Mouse (Mus musculus): Measurements from ENCODE around the gene D630023F18Rik. TPM values are rescaled to one million over a fixed set of nuclear protein-coding genes. Genes with fewer than 3 reads are reported as not detected.

D630023F18Rik gene
- under 1 TPM in 5 of 26 experiments, not detected in 21; 0.31 to 0.64 (median 0.42) TPM for total RNA-seq (2018; cell fraction: chromatin; rRNA removed)
- under 1 TPM in 24 of 26 experiments, not detected in 2; 0.10 to 0.50 (median 0.28) TPM for total RNA-seq (2018; cell fraction: cytosol; rRNA removed)
- total RNA-seq (2018; cell fraction: nucleus; rRNA removed), result under 1 TPM in 7 of 26 experiments, not detected in 19; 0.33 to 0.89 (median 0.54) TPM
- 0.28 to 0.40 TPM (median 0.33 TPM) in 3 replicates for polyA plus RNA-seq (2018)

GRCm38 (mm10) chr1:65122574-65123372 is at the start of gene D630023F18Rik:
Gene D630023F18Rik (minus strand): TSS chr1:65123214.
- no peak within 1 kb of the TSS for H3K4me3 ChIP-seq (ENCODE audit: inconsistent target)
- 45% methylated on average over 9 of the region's 9 CpGs for WGBS (ENCODE audit: missing documents)
- H3K36me3 ChIP-seq (ENCODE audit: inconsistent target), result no peaks in the 10 kb centered on the region
- H3K27ac ChIP-seq, result no peak within 1 kb of the TSS
- no peaks in the 10 kb centered on the region for H3K79me2 ChIP-seq (ENCODE audit: inconsistent target)

GRCm38 (mm10) chr1:65171579-65171978 is 48.6 kb upstream of the D630023F18Rik start:
- Histone ChIP-seq H3K27ac (no peak overlapping the region), H3K36me3 (ENCODE audit: inconsistent target) (peaks cover 59% of the 10 kb centered on the region), H3K79me2 (ENCODE audit: inconsistent target) (peaks cover 78% of the 10 kb centered on the region), H3K4me3 (ENCODE audit: inconsistent target) (no peak overlapping the region)
- 97% methylated on average over 4 of the region's 4 CpGs for WGBS (ENCODE audit: missing documents)

- Histone ChIP-seq H3K27ac (no peak overlapping the region), H3K4me3 (ENCODE audit: inconsistent target) (no peak overlapping the region), H3K79me2 (ENCODE audit: inconsistent target) (peaks cover 62% of the 10 kb centered on the region), H3K36me3 (ENCODE audit: inconsistent target) (peaks cover 76% of the 10 kb centered on the region)
- 88% methylated on average over 5 of the region's 5 CpGs for WGBS (ENCODE audit: missing documents)
Measured at GRCm38 (mm10) chr1:65169947-65170346, 46.9 kb upstream of the D630023F18Rik start.

GRCm38 (mm10) chr1:65169536-65169935 is 46.5 kb upstream of the D630023F18Rik start:
- Histone ChIP-seq H3K79me2 (ENCODE audit: inconsistent target) (peaks cover 58% of the 10 kb centered on the region), H3K27ac (no peak overlapping the region), H3K36me3 (ENCODE audit: inconsistent target) (peaks cover 78% of the 10 kb centered on the region), H3K4me3 (ENCODE audit: inconsistent target) (no peak overlapping the region)
- WGBS (ENCODE audit: missing documents), result 96% methylated on average over 7 of the region's 7 CpGs

GRCm38 (mm10) chr1:65167496-65167895 is 44.5 kb upstream of the D630023F18Rik start:
- no peak overlapping the region for H3K27ac ChIP-seq
- peaks cover 38% of the 10 kb centered on the region for H3K79me2 ChIP-seq (ENCODE audit: inconsistent target)
- no peak overlapping the region for H3K4me3 ChIP-seq (ENCODE audit: inconsistent target)
- WGBS (ENCODE audit: missing documents), result 85% methylated on average over 1 of the region's 1 CpGs
- H3K36me3 ChIP-seq (ENCODE audit: inconsistent target), result peaks cover 91% of the 10 kb centered on the region

GRCm38 (mm10) chr1:65162210-65162609 is 39.2 kb upstream of the D630023F18Rik start:
- Histone ChIP-seq H3K4me3 (ENCODE audit: inconsistent target) (no peak overlapping the region), H3K79me2 (ENCODE audit: inconsistent target) (no peaks in the 10 kb centered on the region), H3K27ac (no peak overlapping the region), H3K36me3 (ENCODE audit: inconsistent target) (peaks cover 90% of the 10 kb centered on the region)
- WGBS (ENCODE audit: missing documents), result 91% methylated on average over 1 of the region's 1 CpGs

GRCm38 (mm10) chr1:65156111-65156510 is 33.1 kb upstream of the D630023F18Rik start:
- H3K79me2 ChIP-seq (ENCODE audit: inconsistent target), result no peaks in the 10 kb centered on the region
- H3K4me3 ChIP-seq (ENCODE audit: inconsistent target), result no peak overlapping the region
- WGBS (ENCODE audit: missing documents), result 98% methylated on average over 5 of the region's 5 CpGs
- peaks cover 33% of the 10 kb centered on the region for H3K36me3 ChIP-seq (ENCODE audit: inconsistent target)
- H3K27ac ChIP-seq, result no peak overlapping the region

- no peaks in the 10 kb centered on the region for H3K79me2 ChIP-seq (ENCODE audit: inconsistent target)
- H3K4me3 ChIP-seq (ENCODE audit: inconsistent target), result no peak overlapping the region
- H3K36me3 ChIP-seq (ENCODE audit: inconsistent target), result peaks cover 21% of the 10 kb centered on the region
- no peak overlapping the region for H3K27ac ChIP-seq
Measured at GRCm38 (mm10) chr1:65154814-65155213, 31.8 kb upstream of the D630023F18Rik start.

- WGBS (ENCODE audit: missing documents), result 96% methylated on average over 3 of the region's 3 CpGs
- Histone ChIP-seq H3K4me3 (ENCODE audit: inconsistent target) (no peak overlapping the region), H3K36me3 (ENCODE audit: inconsistent target) (no peaks in the 10 kb centered on the region), H3K27ac (no peak overlapping the region), H3K79me2 (ENCODE audit: inconsistent target) (no peaks in the 10 kb centered on the region)
Measured at GRCm38 (mm10) chr1:65147971-65148370, 25.0 kb upstream of the D630023F18Rik start.

- Histone ChIP-seq H3K36me3 (ENCODE audit: inconsistent target) (no peaks in the 10 kb centered on the region), H3K4me3 (ENCODE audit: inconsistent target) (no peak overlapping the region), H3K27ac (no peak overlapping the region), H3K79me2 (ENCODE audit: inconsistent target) (no peaks in the 10 kb centered on the region)
- 94% methylated on average over 5 of the region's 5 CpGs for WGBS (ENCODE audit: missing documents)
Measured at GRCm38 (mm10) chr1:65147326-65147725, 24.3 kb upstream of the D630023F18Rik start.

GRCm38 (mm10) chr1:65146601-65147000 is 23.6 kb upstream of the D630023F18Rik start:
- Histone ChIP-seq H3K79me2 (ENCODE audit: inconsistent target) (no peaks in the 10 kb centered on the region), H3K36me3 (ENCODE audit: inconsistent target) (no peaks in the 10 kb centered on the region), H3K27ac (no peak overlapping the region), H3K4me3 (ENCODE audit: inconsistent target) (no peak overlapping the region)
- WGBS (ENCODE audit: missing documents), result 29% methylated on average over 2 of the region's 2 CpGs

GRCm38 (mm10) chr1:65144783-65145182 is 21.8 kb upstream of the D630023F18Rik start:
- H3K79me2 ChIP-seq (ENCODE audit: inconsistent target), result no peaks in the 10 kb centered on the region
- 87% methylated on average over 2 of the region's 2 CpGs for WGBS (ENCODE audit: missing documents)
- H3K36me3 ChIP-seq (ENCODE audit: inconsistent target), result no peaks in the 10 kb centered on the region
- H3K4me3 ChIP-seq (ENCODE audit: inconsistent target), result no peak overlapping the region
- H3K27ac ChIP-seq, result no peak overlapping the region

GRCm38 (mm10) chr1:65137560-65137959 is 14.5 kb upstream of the D630023F18Rik start:
- Histone ChIP-seq H3K36me3 (ENCODE audit: inconsistent target) (no peaks in the 10 kb centered on the region), H3K4me3 (ENCODE audit: inconsistent target) (no peak overlapping the region), H3K27ac (no peak overlapping the region), H3K79me2 (ENCODE audit: inconsistent target) (no peaks in the 10 kb centered on the region)
- 86% methylated on average over 5 of the region's 6 CpGs for WGBS (ENCODE audit: missing documents)

- Histone ChIP-seq H3K27ac (no peak overlapping the region), H3K36me3 (ENCODE audit: inconsistent target) (no peaks in the 10 kb centered on the region), H3K79me2 (ENCODE audit: inconsistent target) (no peaks in the 10 kb centered on the region), H3K4me3 (ENCODE audit: inconsistent target) (no peak overlapping the region)
- 85% methylated on average over 1 of the region's 1 CpGs for WGBS (ENCODE audit: missing documents)
Measured at GRCm38 (mm10) chr1:65132833-65133232, 9.8 kb upstream of the D630023F18Rik start.

- no peak overlapping the region for H3K27ac ChIP-seq
- H3K36me3 ChIP-seq (ENCODE audit: inconsistent target), result no peaks in the 10 kb centered on the region
- WGBS (ENCODE audit: missing documents), result 93% methylated on average over 1 of the region's 1 CpGs
- H3K79me2 ChIP-seq (ENCODE audit: inconsistent target), result no peaks in the 10 kb centered on the region
- H3K4me3 ChIP-seq (ENCODE audit: inconsistent target), result no peak overlapping the region
Measured at GRCm38 (mm10) chr1:65131671-65132070, 8.7 kb upstream of the D630023F18Rik start.

Data from macrophage (primary cell).